Mouse (Mus musculus) stomach, embryonic 14.5 days (tissue): ENCODE data around the gene Zfp111. TPM values are rescaled to one million over a fixed set of nuclear protein-coding genes. Genes with fewer than 3 reads are reported as not detected.

ENCODE experiments used
- ATAC-seq: fragments of 200-750 bp; cut with Nextera tagmentation; 2 replicates; pipeline ENCODE4 v1.8.0; 2017; ENCODE audit warnings: low read depth, moderate TSS enrichment; ENCODE audit not compliant: insufficient number of reproducible peaks, insufficient read depth, low FRiP score
- H3K27ac ChIP-seq: fragments of 300-500 bp; sonication (generic); 2 replicates; pipeline ENCODE4 v1.5.1; 2014; ENCODE audit warnings: mild to moderate bottlenecking, low read length, moderate library complexity, mixed read lengths
- H3K27me3 ChIP-seq: fragments of 300-500 bp; sonication (generic); 2 replicates; pipeline ENCODE4 v1.6.1; 2014; ENCODE audit warnings: low read length, control low read depth, mixed read lengths; ENCODE audit not compliant: control insufficient read depth, insufficient read depth
- H3K36me3 ChIP-seq: fragments of 300-500 bp; sonication (generic); 2 replicates; pipeline ENCODE4 v1.6.1; 2014; ENCODE audit warnings: mild to moderate bottlenecking, control low read depth, low read length, moderate library complexity, mixed read lengths; ENCODE audit not compliant: control insufficient read depth, insufficient read depth
- H3K4me1 ChIP-seq: fragments of 300-500 bp; sonication (generic); 2 replicates; pipeline ENCODE4 v1.6.1; 2014; ENCODE audit warnings: low read length, control low read depth, mixed read lengths; ENCODE audit not compliant: control insufficient read depth, insufficient read depth
- H3K4me2 ChIP-seq: fragments of 300-500 bp; sonication (generic); replicated peaks from 2 replicates; pipeline ENCODE4 v1.6.1; 2014; ENCODE audit warnings: low read depth, low read length, control low read depth
- H3K4me3 ChIP-seq: fragments of 300-500 bp; sonication (generic); 2 replicates; pipeline ENCODE4 v1.5.1; 2014; ENCODE audit warnings: low read depth, low read length, control low read depth
- H3K9ac ChIP-seq: fragments of 300-500 bp; sonication (generic); replicated peaks from 2 replicates; pipeline ENCODE4 v1.6.1; 2014; ENCODE audit warnings: low read depth, mild to moderate bottlenecking, control low read depth, low read length, moderate library complexity, mixed read lengths
- H3K9me3 ChIP-seq: fragments of 300-500 bp; sonication (generic); 2 replicates; pipeline ENCODE4 v1.6.1; 2016; ENCODE audit warnings: low read depth, low read length, control low read depth; ENCODE audit not compliant: control insufficient read depth
- WGBS: fragments of 180-500 bp; shearing (Covaris S2); extraction: QIAGEN DNeasy Blood & Tissue Kit; methylation state at CpG from one replicate; pipeline ENCODE4 v1.1.7; 2014; 5-methylcytosine and 5-hydroxymethylcytosine counted together
- polyA plus RNA-seq: library from polyadenylated mRNA; unstranded; fragments of >200 nt; fragmentation: Nextera tagmentation; extraction: Ambion mirVana; gene quantifications from 2 replicates; pipeline ENCODE4 v1.2.1, GENCODE M21; 2014

The Zfp111 gene
- polyA plus RNA-seq, 1 experiment from 2014 or later: 14.9 TPM

DNA sequence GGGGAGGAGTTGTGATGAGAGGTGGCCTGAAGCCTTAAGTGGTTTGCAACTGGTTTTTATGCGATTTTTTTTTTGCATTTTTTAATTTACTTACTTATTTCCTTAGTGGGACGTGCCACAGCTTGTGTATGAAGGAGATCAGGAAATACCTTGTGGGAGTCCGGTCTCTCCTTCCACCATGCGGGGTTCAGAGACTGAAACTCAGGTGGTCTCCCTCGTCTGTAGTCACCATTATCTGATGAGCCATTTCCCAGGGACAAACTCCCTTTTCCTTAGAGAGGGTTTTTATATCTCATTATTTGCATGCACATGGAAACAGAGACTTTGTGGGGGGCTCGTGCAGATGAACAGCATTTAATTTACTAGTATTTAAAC, 35.9 kb downstream of the Zfp111 start:
- no peaks in the 10 kb centered on the region for H3K9me3 ChIP-seq
- no peak overlapping the region for H3K27ac ChIP-seq
- 51% methylated on average over 6 of the region's 6 CpGs for WGBS
- no peaks in the 10 kb centered on the region for H3K27me3 ChIP-seq
- H3K36me3 ChIP-seq: no peaks in the 10 kb centered on the region
- peak overlapping the region; percentile 42 for H3K4me2 ChIP-seq
- peak overlapping the region; percentile 45 for H3K4me3 ChIP-seq
- H3K4me1 ChIP-seq: 0 out of 2 replicates have a peak, but pooled peaks cover 2% of the 10 kb centered on the region
- no peak overlapping the region for H3K9ac ChIP-seq
- no peak for ATAC-seq

DNA sequence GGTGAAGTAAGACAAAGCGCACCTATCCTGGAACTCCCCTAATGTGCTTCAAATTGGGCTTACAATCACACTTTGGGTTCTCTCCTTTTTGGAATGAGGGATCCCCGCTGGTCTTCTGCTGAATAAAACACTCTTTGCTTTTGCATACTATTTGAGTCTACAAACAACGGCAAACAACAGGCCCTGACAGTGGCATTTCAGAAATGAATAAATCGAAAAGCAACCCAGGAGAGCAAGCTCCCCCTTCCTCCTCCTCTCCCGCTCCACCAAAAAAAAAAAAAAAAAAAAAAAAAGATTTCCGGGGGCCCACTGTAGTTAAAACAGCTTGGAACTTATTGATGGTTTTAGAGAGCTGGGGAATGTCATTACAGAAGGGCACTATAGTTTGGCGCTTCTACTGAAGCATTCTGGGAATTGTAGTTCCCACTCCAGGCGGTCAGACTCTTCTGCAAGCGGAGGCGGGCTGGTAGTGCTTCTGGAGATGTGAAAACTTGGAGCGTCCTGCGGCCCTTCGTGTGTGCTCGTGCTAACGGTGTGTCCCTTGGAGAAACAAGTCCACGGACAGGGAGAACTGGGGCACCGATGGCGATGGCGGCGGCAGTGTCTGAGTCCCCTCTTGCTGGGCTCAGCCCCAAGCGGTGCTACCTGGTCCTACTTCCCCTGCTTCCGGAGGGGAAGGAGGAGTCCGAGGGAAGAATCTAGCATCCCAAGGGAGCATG, 36.5 kb downstream of the Zfp111 start, which contains the start of gene Zfp114:
Gene Zfp114 (plus strand): TSS at position 443 of the 719 bp plus-strand sequence.
- 11% methylated on average over 23 of the region's 23 CpGs for WGBS
- H3K27me3 ChIP-seq: no peaks in the 10 kb centered on the region
- H3K4me2 ChIP-seq: peak within 1 kb of the TSS; percentile 42
- peak; percentile 89 for ATAC-seq
- H3K4me3 ChIP-seq: peak within 1 kb of the TSS; percentile 45
- no peaks in the 10 kb centered on the region for H3K9me3 ChIP-seq
- H3K27ac ChIP-seq: no peak within 1 kb of the TSS
- 0 out of 2 replicates have a peak, but pooled peaks cover 2% of the 10 kb centered on the region for H3K4me1 ChIP-seq
- H3K9ac ChIP-seq: peak within 1 kb of the TSS; percentile 47
- no peaks in the 10 kb centered on the region for H3K36me3 ChIP-seq

DNA sequence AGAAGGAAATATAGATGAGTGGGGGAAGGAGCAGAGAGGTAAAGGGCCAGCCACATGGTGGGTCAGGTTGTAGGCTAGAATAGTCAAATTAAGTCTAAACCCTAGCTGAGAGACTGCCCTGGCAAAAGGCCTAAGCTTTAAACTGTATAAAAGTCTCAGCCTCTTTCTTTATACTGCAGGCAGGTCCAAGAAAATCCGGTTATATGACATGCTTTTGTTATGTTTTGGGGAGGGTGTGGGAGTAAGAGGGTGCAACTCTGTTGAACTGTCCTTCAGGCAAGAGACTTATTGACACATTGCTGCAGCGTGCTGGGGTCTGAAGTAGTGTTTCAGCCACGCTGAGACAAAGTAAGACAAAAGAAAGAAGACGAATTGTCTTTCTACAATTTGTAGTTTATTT, 39.1 kb downstream of the Zfp111 start:
- 0 out of 2 replicates have a peak, but pooled peaks cover 2% of the 10 kb centered on the region for H3K4me1 ChIP-seq
- H3K9ac ChIP-seq: no peak overlapping the region
- no peak overlapping the region for H3K4me3 ChIP-seq
- no peaks in the 10 kb centered on the region for H3K36me3 ChIP-seq
- ATAC-seq: no peak
- H3K9me3 ChIP-seq: no peaks in the 10 kb centered on the region
- no peak overlapping the region for H3K27ac ChIP-seq
- H3K27me3 ChIP-seq: no peaks in the 10 kb centered on the region
- H3K4me2 ChIP-seq: no peak overlapping the region
- WGBS: 60% methylated on average over 4 of the region's 4 CpGs

DNA sequence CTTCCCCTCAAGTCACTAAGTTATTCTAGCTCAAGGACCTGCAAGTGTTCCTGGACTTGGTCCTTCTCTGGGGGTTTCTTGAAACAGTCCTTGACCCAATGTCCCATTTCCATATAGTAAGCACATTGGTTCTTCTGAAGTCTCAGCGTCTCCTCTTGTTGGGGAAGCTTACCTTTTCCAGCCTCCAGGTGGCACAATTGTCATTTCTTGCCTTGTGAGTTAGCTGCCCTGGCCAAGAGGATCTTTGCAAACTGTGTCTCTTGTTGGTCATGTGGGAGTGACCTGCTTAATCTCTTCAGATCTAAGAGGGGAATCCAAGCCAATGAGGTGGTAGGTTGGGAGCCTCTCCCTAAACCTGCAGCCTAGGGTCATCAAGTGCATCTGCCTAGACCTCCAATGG, 58.0 kb downstream of the Zfp111 start:
- 4% methylated on average over 1 of the region's 1 CpGs for WGBS
- no peaks in the 10 kb centered on the region for H3K4me1 ChIP-seq
- ATAC-seq: no peak

More for the DNA sequence above, 58.0 kb downstream of the Zfp111 start:
- Histone ChIP-seq H3K4me3 (no peak overlapping the region), H3K4me2 (no peak overlapping the region), H3K27me3 (no peaks in the 10 kb centered on the region), H3K27ac (no peak overlapping the region), H3K9ac (no peak overlapping the region), H3K9me3 (no peaks in the 10 kb centered on the region), H3K36me3 (no peaks in the 10 kb centered on the region)

Other genes starting within 250 kb of the Zfp111 start
- gene Vmn1r181, start 236.8 kb downstream of the Zfp111 start, polyA plus RNA-seq: not detected in 2 replicates
- gene V1rd19, start 209.8 kb downstream of the Zfp111 start, polyA plus RNA-seq: not detected in 2 replicates
- gene Vmn1r183, start 158.2 kb downstream of the Zfp111 start, polyA plus RNA-seq: not detected in 2 replicates
- 21.4 and 23.2 TPM in 2 replicates for gene Zfp180, start 129.5 kb downstream of the Zfp111 start, polyA plus RNA-seq
- 5.4 and 6.3 TPM in 2 replicates for gene Zfp112, start 99.1 kb downstream of the Zfp111 start, polyA plus RNA-seq
- 21.7 and 22.2 TPM in 2 replicates for gene Zfp235, start 77.3 kb downstream of the Zfp111 start, polyA plus RNA-seq
- gene Zfp114, start 36.4 kb downstream of the Zfp111 start, polyA plus RNA-seq: 5.9 and 8.0 TPM in 2 replicates
- 6.3 and 6.4 TPM in 2 replicates for gene Zfp109, start 26.1 kb upstream of the Zfp111 start, polyA plus RNA-seq
- 4.5 and 4.7 TPM in 2 replicates for gene Zfp108, start 43.4 kb upstream of the Zfp111 start, polyA plus RNA-seq
- gene Zfp93, start 59.0 kb upstream of the Zfp111 start, polyA plus RNA-seq: 8.3 and 9.7 TPM in 2 replicates
- 35.3 and 42.7 TPM in 2 replicates for gene Zfp61, start 89.8 kb upstream of the Zfp111 start, polyA plus RNA-seq
- gene Zfp94, start 105.2 kb upstream of the Zfp111 start, polyA plus RNA-seq: 10.6 and 13.2 TPM in 2 replicates
- 0.41 TPM in 1 of 2 replicates, not detected in the other for gene Tescl, start 122.5 kb upstream of the Zfp111 start, polyA plus RNA-seq
- gene Lypd5, start 137.8 kb upstream of the Zfp111 start, polyA plus RNA-seq: not detected in 2 replicates
- 2.4 and 3.0 TPM in 2 replicates for gene Kcnn4, start 158.8 kb upstream of the Zfp111 start, polyA plus RNA-seq
- 23.2 and 26.6 TPM in 2 replicates for gene Smg9, start 188.2 kb upstream of the Zfp111 start, polyA plus RNA-seq
- not detected in 2 replicates for gene Irgc1, start 240.9 kb upstream of the Zfp111 start, polyA plus RNA-seq